Mouse (Mus musculus): ENCODE measurements around the gene Nadk. TPM values are rescaled to one million over a fixed set of nuclear protein-coding genes. Genes with fewer than 3 reads are reported as not detected.

The Nadk gene
- total and polyA plus RNA-seq, 3 experiments, result 28.4 to 42.0 (median 33.2) TPM

GRCm38 (mm10) chr4:155577741-155578140, 15.6 kb downstream of the Nadk start:
- no peaks in the 10 kb centered on the region; the same call in 1 of the 2 replicates for H3K79me2 ChIP-seq (replicated peaks; ENCODE audit: control insufficient read depth, insufficient read depth, low read length)
- 85% methylated on average over 5 of the region's 5 CpGs for WGBS
- no peak overlapping the region for H3K4me3 ChIP-seq
- DNase-seq, result no peak
- no peak for TF ChIP-seq CTCF (IDR thresholded peaks at IDR 0.05)
- TF ChIP-seq EP300 (IDR thresholded peaks at IDR 0.05; ENCODE audit: insufficient read depth, low read depth, low read length), result no peak
- TF ChIP-seq POLR2A (IDR thresholded peaks at IDR 0.05; ENCODE audit: insufficient read depth, low read depth, low read length), result no peak
- intact Hi-C loops (cut with DNase I), result loop anchor here (10.0 kb wide), 1 partner anchor 213 kb away; the partner anchor contains the start of gene Prkcz
- no peaks in the 10 kb centered on the region for H3K36me3 ChIP-seq (ENCODE audit: control insufficient read depth, insufficient read depth, low read length)
- H3K4me1 ChIP-seq (ENCODE audit: control insufficient read depth, insufficient read depth, low read length), result peaks cover 12% of the 10 kb centered on the region
- no peak overlapping the region for H3K27ac ChIP-seq
- no peak overlapping the region for H3K9ac ChIP-seq (ENCODE audit: low read depth, low read length)
- H3K27me3 ChIP-seq (ENCODE audit: control insufficient read depth, insufficient read depth, low read length), result no peaks in the 10 kb centered on the region

DNA sequence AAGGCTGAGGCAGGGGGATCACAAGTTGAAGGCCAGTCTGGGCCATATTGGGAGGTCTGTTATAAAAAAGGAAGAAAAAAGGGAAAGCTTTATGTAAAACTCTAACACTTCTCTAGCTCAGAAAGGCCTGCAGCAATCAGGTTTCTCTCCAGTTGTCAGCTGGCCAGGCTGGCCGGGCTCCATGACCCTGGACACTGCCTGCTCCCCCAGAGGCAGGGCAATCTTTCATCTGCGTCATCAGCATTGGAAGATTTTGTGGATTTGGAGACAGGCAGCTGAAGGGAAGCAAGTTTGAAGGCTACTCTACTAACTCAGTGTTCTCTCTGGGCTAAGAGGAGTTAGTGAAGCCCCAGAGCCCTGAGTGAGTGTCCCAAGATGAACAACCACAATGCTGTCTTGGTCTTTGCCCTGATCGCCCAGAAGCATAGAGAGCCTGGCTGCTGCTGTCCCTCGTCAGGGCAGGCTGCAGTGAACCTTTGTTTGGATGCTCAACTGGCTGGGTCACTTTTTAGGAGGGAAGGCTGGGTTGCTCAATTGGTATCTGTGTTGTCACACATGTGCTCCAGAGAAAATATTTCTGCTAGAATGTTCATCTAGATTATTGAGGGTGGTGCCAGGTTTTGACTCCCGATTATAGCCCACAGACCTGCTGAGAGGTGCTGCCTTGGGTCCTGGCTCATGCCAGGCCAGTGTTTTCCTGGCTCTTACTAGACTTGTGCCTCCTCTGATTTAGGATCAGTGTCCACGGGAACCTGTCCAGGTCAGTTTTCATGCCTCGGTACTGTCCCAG, 16.4 kb downstream of the Nadk start:
- TF ChIP-seq CTCF (IDR thresholded peaks at IDR 0.05), result no peak
- TF ChIP-seq EP300 (IDR thresholded peaks at IDR 0.05; ENCODE audit: insufficient read depth, low read depth, low read length), result no peak
- TF ChIP-seq POLR2A (IDR thresholded peaks at IDR 0.05; ENCODE audit: insufficient read depth, low read depth, low read length), result no peak
- no peak overlapping the region for H3K9ac ChIP-seq (ENCODE audit: low read depth, low read length)
- no peak overlapping the region for H3K4me3 ChIP-seq
- peaks cover 8% of the 10 kb centered on the region for H3K4me1 ChIP-seq (ENCODE audit: control insufficient read depth, insufficient read depth, low read length)
- 59% methylated on average over 7 of the region's 7 CpGs for WGBS
- intact Hi-C loops (cut with DNase I), result loop anchor here (10.0 kb wide), 1 partner anchor 214 kb away; the partner anchor contains the start of gene Prkcz
- DNase-seq, result peak; percentile 76 to 77
- H3K79me2 ChIP-seq (replicated peaks; ENCODE audit: control insufficient read depth, insufficient read depth, low read length), result no peaks in the 10 kb centered on the region; the same call in 1 of the 2 replicates
- H3K27ac ChIP-seq, result peak overlapping the region; percentile 15; the same call in 1 of the 2 replicates
- H3K36me3 ChIP-seq (ENCODE audit: control insufficient read depth, insufficient read depth, low read length), result no peaks in the 10 kb centered on the region
- H3K27me3 ChIP-seq (ENCODE audit: control insufficient read depth, insufficient read depth, low read length), result no peaks in the 10 kb centered on the region

DNA sequence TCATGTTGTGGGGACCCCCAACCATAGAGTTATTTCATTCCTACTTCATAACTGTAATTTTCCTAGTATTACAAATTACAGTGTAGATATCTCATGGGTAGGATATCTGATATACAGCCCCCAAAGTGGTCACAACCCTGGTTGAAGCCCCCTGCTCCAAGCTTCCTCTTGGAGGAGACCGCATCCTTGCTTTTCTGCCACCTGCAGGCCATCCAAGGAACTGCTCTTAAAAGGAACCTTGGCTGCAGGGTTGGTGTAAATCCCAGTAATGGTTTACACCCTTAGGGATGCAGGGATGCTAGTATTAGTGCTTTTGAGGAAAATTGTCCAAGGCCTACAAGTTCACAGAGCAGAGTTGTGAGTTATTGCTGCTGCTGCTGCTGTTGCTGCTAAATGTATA, 18.2 kb downstream of the Nadk start:
- H3K27ac ChIP-seq, result no peak overlapping the region
- no peaks in the 10 kb centered on the region for H3K36me3 ChIP-seq (ENCODE audit: control insufficient read depth, insufficient read depth, low read length)
- peak in 1 of 2 experiments; percentile 71 for DNase-seq
- H3K4me3 ChIP-seq, result no peak overlapping the region
- H3K4me1 ChIP-seq (ENCODE audit: control insufficient read depth, insufficient read depth, low read length), result peaks cover 5% of the 10 kb centered on the region
- 32% methylated on average over 1 of the region's 1 CpGs for WGBS
- peak; percentile 92 for TF ChIP-seq CTCF (IDR thresholded peaks at IDR 0.05)
- no peak for TF ChIP-seq EP300 (IDR thresholded peaks at IDR 0.05; ENCODE audit: insufficient read depth, low read depth, low read length)
- no peak for TF ChIP-seq POLR2A (IDR thresholded peaks at IDR 0.05; ENCODE audit: insufficient read depth, low read depth, low read length)
- no peaks in the 10 kb centered on the region; the same call in 1 of the 2 replicates for H3K79me2 ChIP-seq (replicated peaks; ENCODE audit: control insufficient read depth, insufficient read depth, low read length)
- intact Hi-C loops (cut with DNase I), result loop anchor here (1.0 kb wide), 1 partner anchor 99 kb away; no protein-coding TSS in a partner anchor
- H3K27me3 ChIP-seq (ENCODE audit: control insufficient read depth, insufficient read depth, low read length), result no peaks in the 10 kb centered on the region
- H3K9ac ChIP-seq (ENCODE audit: low read depth, low read length), result no peak overlapping the region

GRCm38 (mm10) chr4:155582279-155582905, 20.2 kb downstream of the Nadk start:
- no peak for DNase-seq
- no peak overlapping the region for H3K4me3 ChIP-seq
- no peaks in the 10 kb centered on the region for H3K79me2 ChIP-seq (replicated peaks; ENCODE audit: control insufficient read depth, insufficient read depth, low read length)
- intact Hi-C loops (cut with DNase I), result no loop called here
- H3K27me3 ChIP-seq (ENCODE audit: control insufficient read depth, insufficient read depth, low read length), result no peaks in the 10 kb centered on the region
- TF ChIP-seq EP300 (IDR thresholded peaks at IDR 0.05; ENCODE audit: insufficient read depth, low read depth, low read length) (no peak), CTCF (IDR thresholded peaks at IDR 0.05) (no peak), POLR2A (IDR thresholded peaks at IDR 0.05; ENCODE audit: insufficient read depth, low read depth, low read length) (no peak)
- WGBS, result 95% methylated on average over 6 of the region's 6 CpGs
- H3K36me3 ChIP-seq (ENCODE audit: control insufficient read depth, insufficient read depth, low read length), result no peaks in the 10 kb centered on the region
- no peak overlapping the region for H3K9ac ChIP-seq (ENCODE audit: low read depth, low read length)
- H3K27ac ChIP-seq, result no peak overlapping the region
- H3K4me1 ChIP-seq (ENCODE audit: control insufficient read depth, insufficient read depth, low read length), result peaks cover 2% of the 10 kb centered on the region

DNA sequence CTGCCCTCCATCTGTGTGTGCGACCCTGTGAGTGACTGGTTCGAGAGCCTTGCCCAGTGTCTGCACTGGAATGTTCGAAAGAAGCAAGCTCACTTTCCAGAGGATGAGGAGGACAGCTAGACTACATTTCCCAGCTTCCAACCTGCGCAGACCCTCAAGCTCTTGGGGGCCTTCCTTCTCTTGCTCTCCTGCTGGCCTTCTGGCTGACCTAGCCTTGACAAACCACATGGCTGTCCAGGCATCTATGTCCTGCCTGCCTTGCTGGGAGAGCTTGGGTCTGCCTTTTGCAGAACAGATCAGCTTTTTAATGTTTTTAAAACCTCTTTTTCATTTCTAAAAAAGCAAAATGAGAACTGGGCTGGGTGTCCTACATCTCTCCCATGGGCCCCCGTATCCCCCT, 27.2 kb downstream of the Nadk start:
- intact Hi-C loops (cut with DNase I), result no loop called here
- Histone ChIP-seq H3K9ac (ENCODE audit: low read depth, low read length) (no peak overlapping the region), H3K36me3 (ENCODE audit: control insufficient read depth, insufficient read depth, low read length) (no peaks in the 10 kb centered on the region), H3K27me3 (ENCODE audit: control insufficient read depth, insufficient read depth, low read length) (no peaks in the 10 kb centered on the region), H3K27ac (no peak overlapping the region), H3K4me3 (no peak overlapping the region), H3K4me1 (ENCODE audit: control insufficient read depth, insufficient read depth, low read length) (no peaks in the 10 kb centered on the region), H3K79me2 (replicated peaks; ENCODE audit: control insufficient read depth, insufficient read depth, low read length) (no peaks in the 10 kb centered on the region)
- no peak for TF ChIP-seq POLR2A (IDR thresholded peaks at IDR 0.05; ENCODE audit: insufficient read depth, low read depth, low read length)
- TF ChIP-seq EP300 (IDR thresholded peaks at IDR 0.05; ENCODE audit: insufficient read depth, low read depth, low read length), result no peak
- TF ChIP-seq CTCF (IDR thresholded peaks at IDR 0.05), result no peak
- WGBS, result 93% methylated on average over 5 of the region's 5 CpGs
- DNase-seq, result no peak
